Mouse (Mus musculus) bone marrow macrophage, adult 2 months (primary cell): Measurements from ENCODE around the gene Kcnj9. TPM values are rescaled to one million over a fixed set of nuclear protein-coding genes. Genes with fewer than 3 reads are reported as not detected.

Source experiments
- H3K27ac ChIP-seq: 2 replicates; pipeline ENCODE4 v1.5.1; 2012; ENCODE audit warnings: low read depth, low read length; ENCODE audit not compliant: insufficient read depth
- H3K4me1 ChIP-seq: 2 replicates; pipeline ENCODE4 v1.6.1; 2012; ENCODE audit warnings: low read length; ENCODE audit not compliant: control insufficient read depth, insufficient read depth
- H3K4me3 ChIP-seq: 2 replicates; pipeline ENCODE4 v1.5.1; 2012; ENCODE audit warnings: mild to moderate bottlenecking, low read length, moderate library complexity; ENCODE audit not compliant: insufficient read depth
- CTCF ChIP-seq: IDR thresholded peaks from 2 replicates; pipeline ENCODE4 v1.5.1; 2012; ENCODE audit warnings: low read depth, mild to moderate bottlenecking, low read length, moderate library complexity
- POLR2A ChIP-seq: IDR thresholded peaks from 2 replicates; pipeline ENCODE4 v1.6.1; 2012; ENCODE audit warnings: mild to moderate bottlenecking, low read depth, low read length, borderline replicate concordance
- polyA plus RNA-seq: library from polyadenylated mRNA; stranded (reverse); fragments of >200 nt; gene quantifications from 2 replicates; pipeline ENCODE4 v1.2.4, GENCODE M21; 2012; ENCODE audit not compliant: missing spikeins, insufficient read depth, insufficient read length

The Kcnj9 gene
- polyA plus RNA-seq, 1 experiment, result 1.8 TPM

GRCm38 (mm10) chr1:172314911-172315310, 14.2 kb downstream of the Kcnj9 start:
- H3K4me1 ChIP-seq, result peaks cover 21% of the 10 kb centered on the region
- no peak overlapping the region for H3K27ac ChIP-seq
- H3K4me3 ChIP-seq, result no peak overlapping the region
- TF ChIP-seq CTCF (no peak), POLR2A (no peak)

- no peak overlapping the region; the same call in 1 of the 2 replicates for H3K27ac ChIP-seq
- peaks cover 25% of the 10 kb centered on the region for H3K4me1 ChIP-seq
- TF ChIP-seq POLR2A, result no peak
- no peak for TF ChIP-seq CTCF
- H3K4me3 ChIP-seq, result peak overlapping the region; percentile 96
These were observed 15.3 kb downstream of the Kcnj9 start for GRCm38 (mm10) chr1:172313613-172314411.

- Histone ChIP-seq H3K27ac (peak overlapping the region; percentile 49), H3K4me3 (peak overlapping the region; percentile 96), H3K4me1 (peaks cover 25% of the 10 kb centered on the region)
- TF ChIP-seq CTCF, result no peak
- TF ChIP-seq POLR2A, result no peak
These were observed 16.2 kb downstream of the Kcnj9 start for GRCm38 (mm10) chr1:172312768-172313561.

- H3K4me3 ChIP-seq, result peak overlapping the region; percentile 96
- H3K4me1 ChIP-seq, result peaks cover 25% of the 10 kb centered on the region
- peak overlapping the region; percentile 88 for H3K27ac ChIP-seq
- TF ChIP-seq CTCF (no peak), POLR2A (no peak)
These were observed 17.0 kb downstream of the Kcnj9 start for GRCm38 (mm10) chr1:172311921-172312767.

- Histone ChIP-seq H3K27ac (peak overlapping the region; percentile 88), H3K4me1 (peaks cover 29% of the 10 kb centered on the region), H3K4me3 (peak overlapping the region; percentile 67)
- TF ChIP-seq CTCF, result no peak
- no peak for TF ChIP-seq POLR2A
These were observed 17.7 kb downstream of the Kcnj9 start for GRCm38 (mm10) chr1:172311248-172311906.

GRCm38 (mm10) chr1:172309699-172310398, 19.3 kb downstream of the Kcnj9 start:
- peaks cover 37% of the 10 kb centered on the region for H3K4me1 ChIP-seq
- H3K4me3 ChIP-seq, result peak overlapping the region; percentile 67
- TF ChIP-seq POLR2A (no peak), CTCF (peak; percentile 93)
- peak overlapping the region; percentile 88 for H3K27ac ChIP-seq

GRCm38 (mm10) chr1:172308409-172308808, 20.7 kb downstream of the Kcnj9 start:
- peaks cover 29% of the 10 kb centered on the region for H3K4me1 ChIP-seq
- no peak overlapping the region for H3K4me3 ChIP-seq
- H3K27ac ChIP-seq, result no peak overlapping the region
- TF ChIP-seq CTCF (no peak), POLR2A (no peak)

- H3K27ac ChIP-seq, result no peak overlapping the region
These were observed 21.2 kb downstream of the Kcnj9 start for GRCm38 (mm10) chr1:172307936-172308335.

More at GRCm38 (mm10) chr1:172307936-172308335, 21.2 kb downstream of the Kcnj9 start:
- no peak for TF ChIP-seq CTCF
- TF ChIP-seq POLR2A, result no peak
- Histone ChIP-seq H3K4me1 (peaks cover 34% of the 10 kb centered on the region), H3K4me3 (no peak overlapping the region)
